Mouse (Mus musculus) ES-Bruce4 (cell line): ENCODE data around the gene Med13l. TPM values are rescaled to one million over a fixed set of nuclear protein-coding genes. Genes with fewer than 3 reads are reported as not detected.

Experiments
- H3K27ac ChIP-seq: 2 replicates; pipeline ENCODE4 v1.5.1; 2012; ENCODE audit warnings: low read length, inconsistent platforms; ENCODE audit not compliant: insufficient read depth
- H3K27me3 ChIP-seq: 2 replicates; pipeline ENCODE4 v1.6.1; 2012; ENCODE audit warnings: mild to moderate bottlenecking, low read length, inconsistent platforms; ENCODE audit not compliant: control insufficient read depth, poor library complexity, insufficient read depth, severe bottlenecking
- H3K36me3 ChIP-seq: 2 replicates; pipeline ENCODE4 v1.6.1; 2012; ENCODE audit warnings: inconsistent platforms, mild to moderate bottlenecking, low read length, moderate library complexity; ENCODE audit not compliant: control insufficient read depth, poor library complexity, insufficient read depth, severe bottlenecking
- H3K4me1 ChIP-seq: one replicate; pipeline ENCODE4 v1.8.1; 2011; ENCODE audit warnings: low read length; ENCODE audit not compliant: control insufficient read depth, insufficient read depth
- H3K4me3 ChIP-seq: 2 replicates; pipeline ENCODE4 v1.5.1; 2011; ENCODE audit warnings: low read depth, mild to moderate bottlenecking, low read length
- H3K9ac ChIP-seq: 2 replicates; pipeline ENCODE4 v1.6.1; 2012; ENCODE audit warnings: low read depth, mild to moderate bottlenecking, inconsistent platforms; ENCODE audit not compliant: poor library complexity, severe bottlenecking
- H3K9me3 ChIP-seq: replicated peaks from 2 replicates; pipeline ENCODE4 v1.6.1; 2012; ENCODE audit warnings: mild to moderate bottlenecking, low read length, inconsistent platforms; ENCODE audit not compliant: control insufficient read depth, poor library complexity, insufficient read depth, severe bottlenecking
- CTCF ChIP-seq: IDR thresholded peaks from one replicate; pipeline ENCODE4 v1.8.1; 2011; ENCODE audit warnings: low read depth, low read length
- EP300 ChIP-seq: IDR thresholded peaks from 2 replicates; pipeline ENCODE4 v1.6.1; 2011; ENCODE audit warnings: low read depth, low read length; ENCODE audit not compliant: insufficient read depth
- POLR2A ChIP-seq: IDR thresholded peaks from one replicate; pipeline ENCODE4 v1.8.1; 2011; ENCODE audit warnings: low read length; ENCODE audit not compliant: insufficient read depth
- polyA plus RNA-seq: library from polyadenylated mRNA; stranded (reverse); fragments of >200 nt; gene quantifications from 2 replicates; pipeline ENCODE4 v1.2.4, GENCODE M21; 2011; ENCODE audit warnings: low read depth; ENCODE audit not compliant: missing spikeins, insufficient read depth, insufficient read length

Gene Med13l
- polyA plus RNA-seq, 1 experiment = 43.9 TPM

GRCm38 (mm10) chr5:118525634-118526033 is 34.8 kb upstream of the Med13l start:
- no peaks in the 10 kb centered on the region for H3K9me3 ChIP-seq
- H3K36me3 ChIP-seq = no peaks in the 10 kb centered on the region
- H3K9ac ChIP-seq = no peak overlapping the region
- no peak overlapping the region for H3K27ac ChIP-seq
- peaks cover 3% of the 10 kb centered on the region for H3K4me1 ChIP-seq
- no peaks in the 10 kb centered on the region for H3K27me3 ChIP-seq
- H3K4me3 ChIP-seq = no peak overlapping the region
- TF ChIP-seq CTCF = no peak
- TF ChIP-seq EP300 = no peak
- no peak for TF ChIP-seq POLR2A

GRCm38 (mm10) chr5:118526504-118526903 is 34.0 kb upstream of the Med13l start:
- H3K27me3 ChIP-seq = no peaks in the 10 kb centered on the region
- H3K4me3 ChIP-seq = no peak overlapping the region
- H3K9ac ChIP-seq = no peak overlapping the region
- no peak for TF ChIP-seq CTCF
- TF ChIP-seq EP300 = no peak
- no peak for TF ChIP-seq POLR2A
- H3K9me3 ChIP-seq = no peaks in the 10 kb centered on the region
- no peaks in the 10 kb centered on the region for H3K36me3 ChIP-seq
- H3K27ac ChIP-seq = no peak overlapping the region
- peaks cover 3% of the 10 kb centered on the region for H3K4me1 ChIP-seq

DNA sequence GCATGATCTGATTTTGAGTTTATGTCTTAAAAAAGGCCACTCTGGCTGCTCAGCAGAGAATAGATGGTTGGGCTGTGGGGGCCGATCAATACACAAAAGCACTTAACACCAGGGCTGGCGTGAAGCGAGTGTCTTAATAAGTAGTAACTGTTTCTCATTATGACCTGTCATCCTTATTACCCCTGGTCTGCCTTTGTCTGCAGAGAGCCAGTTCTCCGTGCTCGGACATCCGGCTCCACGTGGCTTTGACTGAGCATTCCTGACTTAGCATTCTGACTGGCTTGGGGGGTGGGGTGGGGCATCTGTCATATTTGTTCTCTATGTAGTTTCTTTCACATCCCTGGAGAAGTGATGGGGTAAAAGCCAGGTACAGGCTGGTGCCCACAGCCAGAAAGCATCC is 31.2 kb upstream of the Med13l start:
- TF ChIP-seq EP300 = no peak
- no peak for TF ChIP-seq CTCF
- TF ChIP-seq POLR2A = no peak
- Histone ChIP-seq H3K27me3 (no peaks in the 10 kb centered on the region), H3K27ac (no peak overlapping the region), H3K36me3 (no peaks in the 10 kb centered on the region), H3K9me3 (no peaks in the 10 kb centered on the region), H3K4me1 (peaks cover 3% of the 10 kb centered on the region), H3K4me3 (no peak overlapping the region), H3K9ac (no peak overlapping the region)

DNA sequence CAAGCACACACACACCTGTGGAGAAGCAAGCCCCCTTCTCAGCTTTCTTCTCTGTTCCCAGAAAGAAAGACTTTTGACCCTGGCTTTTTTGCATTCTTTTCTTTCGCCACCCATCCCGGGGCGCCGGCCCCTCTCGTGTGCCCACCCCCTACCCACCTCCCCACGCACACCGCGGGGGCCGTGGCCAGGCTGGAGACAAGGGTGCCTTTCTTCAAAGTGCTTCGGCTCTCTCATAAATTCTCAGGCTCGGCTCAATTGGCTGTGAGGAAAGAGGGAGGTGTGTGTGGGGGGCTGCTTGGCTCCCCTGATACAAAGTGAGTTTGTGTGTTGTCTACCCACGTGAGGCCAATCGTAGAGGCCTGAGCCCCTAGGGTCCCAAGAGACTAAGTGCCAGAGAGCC is 28.4 kb upstream of the Med13l start:
- Histone ChIP-seq H3K4me3 (peak overlapping the region; percentile 38), H3K9ac (peak overlapping the region; percentile 60), H3K4me1 (peaks cover 3% of the 10 kb centered on the region)

DNA sequence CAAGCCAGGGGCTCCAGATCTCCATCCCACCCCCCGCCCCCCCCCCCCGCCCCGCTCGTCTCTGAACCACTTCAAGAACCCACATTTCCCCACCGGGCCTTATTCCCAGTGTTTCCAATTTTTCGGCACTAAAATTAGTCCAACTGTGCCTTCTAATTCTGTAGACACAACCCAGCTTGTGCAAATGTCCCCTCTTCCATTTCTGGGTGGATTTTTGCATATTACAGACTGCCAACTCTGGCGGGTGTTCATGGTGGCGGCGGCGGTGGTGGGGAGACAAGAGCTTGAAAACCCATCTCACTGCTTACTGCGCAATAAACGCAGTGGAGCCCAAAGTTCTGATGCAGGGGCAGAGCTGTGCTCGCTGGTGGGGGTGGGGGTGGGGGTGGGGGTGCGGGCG is 27.8 kb upstream of the Med13l start:
- peaks cover 3% of the 10 kb centered on the region for H3K4me1 ChIP-seq

More for the DNA sequence above, 28.4 kb upstream of the Med13l start:
- no peaks in the 10 kb centered on the region for H3K27me3 ChIP-seq
- no peaks in the 10 kb centered on the region for H3K9me3 ChIP-seq
- no peaks in the 10 kb centered on the region for H3K36me3 ChIP-seq
- no peak for TF ChIP-seq CTCF
- TF ChIP-seq EP300 = no peak
- no peak for TF ChIP-seq POLR2A
- no peak overlapping the region for H3K27ac ChIP-seq

GRCm38 (mm10) chr5:118534407-118534921 is 26.0 kb upstream of the Med13l start:
- H3K27ac ChIP-seq = no peak overlapping the region
- H3K9me3 ChIP-seq = no peaks in the 10 kb centered on the region
- peaks cover under 1% of the 10 kb centered on the region for H3K4me1 ChIP-seq
- no peaks in the 10 kb centered on the region for H3K36me3 ChIP-seq
- H3K9ac ChIP-seq = no peak overlapping the region
- no peaks in the 10 kb centered on the region for H3K27me3 ChIP-seq
- TF ChIP-seq EP300 = no peak
- no peak for TF ChIP-seq CTCF
- TF ChIP-seq POLR2A = no peak
- no peak overlapping the region for H3K4me3 ChIP-seq

More for the DNA sequence above, 27.8 kb upstream of the Med13l start:
- Histone ChIP-seq H3K36me3 (no peaks in the 10 kb centered on the region), H3K4me3 (peak overlapping the region; percentile 63), H3K9me3 (no peaks in the 10 kb centered on the region), H3K27me3 (no peaks in the 10 kb centered on the region), H3K9ac (peak overlapping the region; percentile 60), H3K27ac (no peak overlapping the region)
- TF ChIP-seq CTCF = no peak
- no peak for TF ChIP-seq POLR2A
- no peak for TF ChIP-seq EP300
